Mouse (Mus musculus): ENCODE results near the gene Tmem117.

DNA sequence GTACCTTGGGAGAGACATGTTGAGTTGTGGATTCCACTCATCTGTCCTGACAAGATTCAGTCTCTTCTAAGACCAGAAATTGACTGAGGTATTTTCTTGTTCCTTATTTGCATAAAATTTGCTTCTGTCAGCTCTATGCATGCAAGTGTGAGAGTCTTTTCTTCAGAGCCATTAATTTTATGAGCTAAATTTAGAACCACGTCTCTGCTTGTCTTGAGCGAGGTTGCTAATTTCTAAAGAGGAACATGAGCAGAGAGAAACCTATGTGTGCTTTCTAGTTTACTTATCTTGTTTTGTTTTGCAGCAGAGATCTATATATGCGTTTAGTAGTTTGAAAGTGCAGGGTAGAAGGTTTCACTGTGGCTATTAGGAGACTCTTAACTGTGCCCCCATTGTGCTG lies 26.6 kb upstream of the Tmem117 start:
- TF ChIP-seq POLR2A (IDR thresholded peaks at IDR 0.05; ENCODE audit: low read depth, low read length) (no peak), CTCF (conservative IDR thresholded peaks at IDR 0.05; ENCODE audit: insufficient read depth, insufficient read length, low read depth, low read length) (no peak)
